24 mouse cellular contexts compared by ENCODE assay signal in genomic region chr4:41524829-41525228, GRCm38 (mm10). TPM values are rescaled to one million over a fixed set of nuclear protein-coding genes. Genes with fewer than 3 reads are reported as not detected.
DNase-seq lines count a peak whose midpoint lies in the region; ATAC-seq and TF ChIP-seq lines count a peak whose summit lies in the region.
"Had no signal": no experiment of that assay in that cellular context is flagged by ENCODE, and none has a peak within 500 bp of the region (broad histone marks: within the 10 kb centered on the region; RNA-seq: fewer than 3 reads in every experiment).

No protein-coding gene starts in this region.

- no peaks in the 10 kb centered on the region for H3K4me1 ChIP-seq in liver, embryonic 14.5 days (replicated peaks; ENCODE audit: control insufficient read depth in 2 of 2, insufficient read depth in 2 of 2, low read length in 1 of 2)
- no peaks in the 10 kb centered on the region for H3K4me1 ChIP-seq in liver, embryonic 12.5 days
- peaks cover 14% of the 10 kb centered on the region; the same call in 1 of the 2 replicates for H3K4me1 ChIP-seq in intestine, embryonic 16.5 days (ENCODE audit: control insufficient read depth, insufficient read depth, low read length)
- no peaks in the 10 kb centered on the region for H3K4me1 ChIP-seq in liver, postnatal 0 days (ENCODE audit: insufficient read depth)

- H3K9ac ChIP-seq in liver, embryonic 14.5 days (replicated peaks): no peak overlapping the region
- no peak overlapping the region for H3K9ac ChIP-seq in liver, embryonic 12.5 days
- H3K9ac ChIP-seq in intestine, embryonic 16.5 days (ENCODE audit: low read depth, low read length): no peak overlapping the region
- no peak overlapping the region for H3K9ac ChIP-seq in liver, postnatal 0 days (replicated peaks)
- H3K9ac ChIP-seq: embryonic facial prominence, embryonic 12.5 days; embryonic facial prominence, embryonic 15.5 days; forebrain, postnatal 0 days; hindbrain, embryonic 12.5 days; hindbrain, embryonic 15.5 days had no signal

- no peaks in the 10 kb centered on the region for H3K9me3 ChIP-seq in liver, embryonic 14.5 days (ENCODE audit: control insufficient read depth, low read length)
- no peaks in the 10 kb centered on the region for H3K9me3 ChIP-seq in liver, embryonic 12.5 days (replicated peaks)
- no peaks in the 10 kb centered on the region for H3K9me3 ChIP-seq in intestine, embryonic 16.5 days (ENCODE audit: control insufficient read depth, low read length)
- no peaks in the 10 kb centered on the region for H3K9me3 ChIP-seq in liver, postnatal 0 days (ENCODE audit: low read length)
- H3K9me3 ChIP-seq: embryonic facial prominence, embryonic 12.5 days; embryonic facial prominence, embryonic 15.5 days; G1E; hindbrain, embryonic 12.5 days; hindbrain, embryonic 15.5 days had no signal

- WGBS in liver, embryonic 14.5 days (ENCODE audit: insufficient replicate concordance): 49% methylated on average over 9 of the region's 9 CpGs
- 50% methylated on average over 9 of the region's 9 CpGs for WGBS in liver, embryonic 12.5 days (ENCODE audit: insufficient replicate concordance)
- WGBS in intestine, embryonic 16.5 days: 60% methylated on average over 9 of the region's 9 CpGs
- WGBS in liver, postnatal 0 days (ENCODE audit: insufficient replicate concordance): 57% methylated on average over 9 of the region's 9 CpGs

- H3K27me3 ChIP-seq in liver, embryonic 14.5 days (ENCODE audit: control insufficient read depth, insufficient read depth, low read length): no peaks in the 10 kb centered on the region
- peaks cover 48% of the 10 kb centered on the region for H3K27me3 ChIP-seq in liver, embryonic 12.5 days (replicated peaks)
- H3K27me3 ChIP-seq in intestine, embryonic 16.5 days (replicated peaks; ENCODE audit: control insufficient read depth, insufficient read depth, low read length): peaks cover 2% of the 10 kb centered on the region; the same call in 1 of the 2 replicates
- no peaks in the 10 kb centered on the region for H3K27me3 ChIP-seq in liver, postnatal 0 days (ENCODE audit: insufficient read depth, low read length)
- H3K27me3 ChIP-seq: hindbrain, embryonic 12.5 days; hindbrain, embryonic 15.5 days; Patski had no signal

- no peak for TF ChIP-seq EP300 in liver, embryonic 14.5 days (IDR thresholded peaks at IDR 0.05; ENCODE audit: low read depth)
- TF ChIP-seq EP300 in liver, postnatal 0 days (IDR thresholded peaks at IDR 0.05; ENCODE audit: low read depth): no peak

- no peaks in the 10 kb centered on the region for H3K36me3 ChIP-seq in liver, embryonic 14.5 days (replicated peaks; ENCODE audit: control insufficient read depth, insufficient read depth, low read depth)
- H3K36me3 ChIP-seq in liver, embryonic 12.5 days: no peaks in the 10 kb centered on the region
- H3K36me3 ChIP-seq in intestine, embryonic 16.5 days (ENCODE audit: control insufficient read depth, insufficient read depth, low read length): no peaks in the 10 kb centered on the region
- H3K36me3 ChIP-seq in liver, postnatal 0 days (replicated peaks; ENCODE audit: insufficient read depth, low read length): no peaks in the 10 kb centered on the region
- H3K36me3 ChIP-seq: embryonic facial prominence, embryonic 12.5 days; embryonic facial prominence, embryonic 15.5 days; G1E had no signal

- no peak for DNase-seq in liver, embryonic 14.5 days (ENCODE audit: low read depth in 3 of 3, low spot score in 3 of 3)
- peak; percentile 36 for DNase-seq in liver, postnatal 0 days
- no peak for DNase-seq in neural tube, embryonic 10.5 days (ENCODE audit: extremely low spot score, low spot score)
- DNase-seq in cerebellum, postnatal 10 days: no peak
- DNase-seq: adrenal gland, postnatal 10 days; adrenal gland, postnatal 36 days; B cell, adult 2 months; cerebellum, adult 18-20 months; cerebellum, adult 9-10 months; cerebellum, postnatal 25 days; forebrain, postnatal 0 days; gastrocnemius, adult 2 months; gastrocnemius, postnatal 14 days; heart, adult 11 months had no signal

- H3K4me3 ChIP-seq in liver, embryonic 14.5 days (ENCODE audit: insufficient read depth in 1 of 2, low read depth in 2 of 2, low read length in 2 of 2): no peak overlapping the region
- H3K4me3 ChIP-seq in liver, embryonic 12.5 days: no peak overlapping the region
- H3K4me3 ChIP-seq in intestine, embryonic 16.5 days (ENCODE audit: low read length): no peak overlapping the region
- H3K4me3 ChIP-seq in liver, postnatal 0 days (ENCODE audit: low read depth, low read length): no peak overlapping the region
- H3K4me3 ChIP-seq: embryonic facial prominence, embryonic 12.5 days; embryonic facial prominence, embryonic 15.5 days; gastrocnemius, adult 2 months; hindbrain, embryonic 12.5 days; hindbrain, embryonic 15.5 days had no signal

- TF ChIP-seq CTCF in liver, embryonic 14.5 days (IDR thresholded peaks at IDR 0.05; ENCODE audit: low read depth): no peak
- TF ChIP-seq CTCF in liver, postnatal 0 days (IDR thresholded peaks at IDR 0.05; ENCODE audit: low read depth): no peak

- H3K4me2 ChIP-seq in liver, embryonic 14.5 days (ENCODE audit: low read depth): no peak overlapping the region
- H3K4me2 ChIP-seq in liver, embryonic 12.5 days: no peak overlapping the region
- no peak overlapping the region for H3K4me2 ChIP-seq in intestine, embryonic 16.5 days (ENCODE audit: low read depth, low read length)
- no peak overlapping the region for H3K4me2 ChIP-seq in liver, postnatal 0 days (ENCODE audit: low read depth, low read length)
- H3K4me2 ChIP-seq: embryonic facial prominence, embryonic 12.5 days; embryonic facial prominence, embryonic 15.5 days; heart, embryonic 11.5 days; hindbrain, embryonic 12.5 days; hindbrain, embryonic 15.5 days had no signal

- peak; percentile 26; the same call in 1 of the 2 replicates for ATAC-seq in liver, embryonic 14.5 days (ENCODE audit: insufficient read depth)
- ATAC-seq in liver, embryonic 12.5 days: no peak
- ATAC-seq in intestine, embryonic 16.5 days: peak; percentile 77
- peak; percentile 87 for ATAC-seq in liver, postnatal 0 days
- ATAC-seq: forebrain, embryonic 14.5 days; forebrain, postnatal 0 days; Patski had no signal

- H3K27ac ChIP-seq in liver, embryonic 14.5 days: no peak overlapping the region
- no peak overlapping the region for H3K27ac ChIP-seq in liver, embryonic 12.5 days
- no peak overlapping the region for H3K27ac ChIP-seq in intestine, embryonic 16.5 days (ENCODE audit: low read length)
- H3K27ac ChIP-seq in liver, postnatal 0 days (ENCODE audit: low read depth): no peak overlapping the region
- H3K27ac ChIP-seq: embryonic facial prominence, embryonic 12.5 days; embryonic facial prominence, embryonic 15.5 days; gastrocnemius, adult 2 months; hindbrain, embryonic 12.5 days; hindbrain, embryonic 15.5 days had no signal

RNA-seq across cellular contexts. Expression of gene 1110017D15Rik, which starts 7.7 kb away (rescaled TPM):
- polyA plus RNA-seq in liver, embryonic 14.5 days (2012; rRNA removed): not detected in 2 replicates
- not detected in 2 replicates for polyA plus RNA-seq in liver, embryonic 14.5 days (2014; fragmentation: Nextera tagmentation; extraction: Ambion mirVana)
- not detected in 2 replicates for polyA plus RNA-seq in liver, embryonic 12.5 days (2016; fragmentation: Nextera tagmentation; extraction: Ambion mirVana)
- polyA plus RNA-seq in intestine, embryonic 16.5 days (2015; fragmentation: Nextera tagmentation; extraction: Ambion mirVana): 0.21 TPM in 1 of 2 replicates, not detected in the other
- polyA plus RNA-seq in liver, postnatal 0 days (2015; fragmentation: Nextera tagmentation; extraction: Ambion mirVana): not detected in 2 replicates
- polyA plus RNA-seq: heart, embryonic 11.5 days had no signal

RNA-seq across cellular contexts. Expression of gene AI464131, which starts 22.0 kb away (rescaled TPM):
- polyA plus RNA-seq in liver, embryonic 14.5 days (2012; rRNA removed): 0.39 and 0.44 TPM in 2 replicates
- 0.33 and 0.62 TPM in 2 replicates for polyA plus RNA-seq in liver, embryonic 14.5 days (2014; fragmentation: Nextera tagmentation; extraction: Ambion mirVana)
- 0.57 and 0.98 TPM in 2 replicates for polyA plus RNA-seq in liver, embryonic 12.5 days (2016; fragmentation: Nextera tagmentation; extraction: Ambion mirVana)
- polyA plus RNA-seq in intestine, embryonic 16.5 days (2015; fragmentation: Nextera tagmentation; extraction: Ambion mirVana): 12.7 and 15.3 TPM in 2 replicates
- 1.8 and 2.0 TPM in 2 replicates for polyA plus RNA-seq in liver, postnatal 0 days (2015; fragmentation: Nextera tagmentation; extraction: Ambion mirVana)

RNA-seq across cellular contexts. Expression of gene Fam219a, which starts 44.5 kb away (rescaled TPM):
- polyA plus RNA-seq in liver, embryonic 14.5 days (2012; rRNA removed): 1.8 TPM in 2 replicates
- polyA plus RNA-seq in liver, embryonic 14.5 days (2014; fragmentation: Nextera tagmentation; extraction: Ambion mirVana): 0.38 and 0.58 TPM in 2 replicates
- 1.0 and 2.0 TPM in 2 replicates for polyA plus RNA-seq in liver, embryonic 12.5 days (2016; fragmentation: Nextera tagmentation; extraction: Ambion mirVana)
- 2.4 and 2.9 TPM in 2 replicates for polyA plus RNA-seq in intestine, embryonic 16.5 days (2015; fragmentation: Nextera tagmentation; extraction: Ambion mirVana)
- 0.77 and 1.0 TPM in 2 replicates for polyA plus RNA-seq in liver, postnatal 0 days (2015; fragmentation: Nextera tagmentation; extraction: Ambion mirVana)

RNA-seq across cellular contexts. Expression of gene Dnaic1, which starts 44.7 kb away (rescaled TPM):
- 1.3 and 1.9 TPM in 2 replicates for polyA plus RNA-seq in liver, embryonic 14.5 days (2012; rRNA removed)
- polyA plus RNA-seq in liver, embryonic 14.5 days (2014; fragmentation: Nextera tagmentation; extraction: Ambion mirVana): 2.1 and 2.6 TPM in 2 replicates
- polyA plus RNA-seq in liver, embryonic 12.5 days (2016; fragmentation: Nextera tagmentation; extraction: Ambion mirVana): 0.51 and 0.61 TPM in 2 replicates
- 3.5 and 4.2 TPM in 2 replicates for polyA plus RNA-seq in intestine, embryonic 16.5 days (2015; fragmentation: Nextera tagmentation; extraction: Ambion mirVana)
- 10.6 and 14.2 TPM in 2 replicates for polyA plus RNA-seq in liver, postnatal 0 days (2015; fragmentation: Nextera tagmentation; extraction: Ambion mirVana)
- polyA plus RNA-seq: G1E had no signal

RNA-seq across cellular contexts. Expression of gene Nudt2, which starts 59.9 kb away (rescaled TPM):
- 7.6 and 13.3 TPM in 2 replicates for polyA plus RNA-seq in liver, embryonic 14.5 days (2012; rRNA removed)
- 22.4 and 22.5 TPM in 2 replicates for polyA plus RNA-seq in liver, embryonic 14.5 days (2014; fragmentation: Nextera tagmentation; extraction: Ambion mirVana)
- 30.9 and 31.7 TPM in 2 replicates for polyA plus RNA-seq in liver, embryonic 12.5 days (2016; fragmentation: Nextera tagmentation; extraction: Ambion mirVana)
- polyA plus RNA-seq in intestine, embryonic 16.5 days (2015; fragmentation: Nextera tagmentation; extraction: Ambion mirVana): 62.5 and 70.3 TPM in 2 replicates
- 13.6 and 14.4 TPM in 2 replicates for polyA plus RNA-seq in liver, postnatal 0 days (2015; fragmentation: Nextera tagmentation; extraction: Ambion mirVana)
